Mouse (Mus musculus) lung, postnatal 25 days (tissue): ENCODE measurements around the gene Ndufc1.
A peak's percentile ranks its signal among the peaks of the same experiment; 100 is the strongest.
"Not testable (repeated sequence)": the region's sequence is repeated elsewhere in the genome, so short reads cannot be mapped to it uniquely, and the experiment has no call there.

ENCODE experiments used
- DNase-seq: peaks from one replicate; pipeline ENCODE4 v3.0.0; 2022; ENCODE audit warnings: low spot score

The Ndufc1 gene

GRCm38 (mm10) chr3:51368011-51368410 is 40.8 kb downstream of the Ndufc1 start:
- no peak for DNase-seq

- no peak for DNase-seq
These were observed 41.9 kb downstream of the Ndufc1 start for GRCm38 (mm10) chr3:51366926-51367325.

GRCm38 (mm10) chr3:51365517-51365882 is 43.3 kb downstream of the Ndufc1 start:
- DNase-seq = no peak

GRCm38 (mm10) chr3:51364703-51365516 is 43.9 kb downstream of the Ndufc1 start:
- DNase-seq = peak; percentile 81

- DNase-seq = no peak
These were observed 47.7 kb downstream of the Ndufc1 start for GRCm38 (mm10) chr3:51361066-51361465.

GRCm38 (mm10) chr3:51359558-51360307 is 49.1 kb downstream of the Ndufc1 start:
- no peak for DNase-seq

GRCm38 (mm10) chr3:51358660-51359557 is 49.9 kb downstream of the Ndufc1 start:
- DNase-seq = peak; percentile 74

GRCm38 (mm10) chr3:51358181-51358580 is 50.6 kb downstream of the Ndufc1 start:
- DNase-seq = peak; percentile 77

GRCm38 (mm10) chr3:51357624-51358023 is 51.2 kb downstream of the Ndufc1 start:
- no peak for DNase-seq

- DNase-seq = no peak
These were observed 51.7 kb downstream of the Ndufc1 start for GRCm38 (mm10) chr3:51357078-51357477.

- not testable (repeated sequence) for DNase-seq
These were observed 53.8 kb downstream of the Ndufc1 start for GRCm38 (mm10) chr3:51354956-51355355.
